Mouse (Mus musculus): Measurements from ENCODE around the gene Shmt1. TPM values are rescaled to one million over a fixed set of nuclear protein-coding genes. Genes with fewer than 3 reads are reported as not detected.
A peak's percentile ranks its signal among the peaks of the same experiment; 100 is the strongest.

Gene Shmt1
- polyA plus RNA-seq, 1 experiment = 27.4 TPM

GRCm38 (mm10) chr11:60823771-60824170, 12.3 kb upstream of the Shmt1 start:
- DNase-seq = no peak
- Histone ChIP-seq H3K4me3 (ENCODE audit: control insufficient read depth, insufficient read depth, low read length) (no peak overlapping the region), H3K27ac (ENCODE audit: control insufficient read depth, insufficient read depth, low read length) (no peak overlapping the region), H3K27me3 (ENCODE audit: control insufficient read depth, insufficient read depth, low read length) (no peaks in the 10 kb centered on the region), H3K36me3 (ENCODE audit: control insufficient read depth, insufficient read depth, low read length) (no peaks in the 10 kb centered on the region), H3K4me1 (replicated peaks; ENCODE audit: control insufficient read depth, insufficient read depth, low read length) (no peaks in the 10 kb centered on the region)
- TF ChIP-seq POLR2A (IDR thresholded peaks at IDR 0.05; ENCODE audit: control insufficient read depth, extremely low read depth, insufficient read depth, low read length, poor library complexity) (no peak), CTCF (IDR thresholded peaks at IDR 0.05; ENCODE audit: borderline replicate concordance, control insufficient read depth, extremely low read depth, insufficient read depth, low read length, poor library complexity) (no peak)
- 82% methylated on average over 2 of the region's 2 CpGs for WGBS

DNA sequence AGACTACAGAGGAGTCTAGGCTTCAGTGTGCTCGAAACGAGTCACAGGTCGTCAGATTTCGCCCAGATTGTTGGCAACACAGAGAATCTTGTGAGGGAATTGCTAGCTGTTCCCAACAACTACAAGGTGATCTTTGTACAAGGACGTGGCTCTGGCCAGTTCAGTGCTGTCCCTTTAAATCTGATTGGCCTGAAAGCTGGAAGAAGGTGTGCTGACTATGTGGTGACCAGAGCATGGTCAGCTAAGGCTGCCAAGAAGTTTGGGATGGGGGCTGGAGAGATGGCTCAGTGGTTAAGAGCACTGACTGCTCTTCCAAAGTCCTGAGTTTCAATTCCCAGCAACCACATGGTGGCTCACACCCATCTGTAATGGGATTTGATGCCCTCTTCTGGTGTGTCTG, 4.9 kb upstream of the Shmt1 start:
- Histone ChIP-seq H3K36me3 (ENCODE audit: control insufficient read depth, insufficient read depth, low read length) (no peaks in the 10 kb centered on the region), H3K4me3 (ENCODE audit: control insufficient read depth, insufficient read depth, low read length) (no peak overlapping the region), H3K4me1 (replicated peaks; ENCODE audit: control insufficient read depth, insufficient read depth, low read length) (no peaks in the 10 kb centered on the region), H3K27ac (ENCODE audit: control insufficient read depth, insufficient read depth, low read length) (no peak overlapping the region), H3K27me3 (ENCODE audit: control insufficient read depth, insufficient read depth, low read length) (no peaks in the 10 kb centered on the region)
- DNase-seq = no peak
- WGBS = 76% methylated on average over 5 of the region's 5 CpGs
- TF ChIP-seq POLR2A (IDR thresholded peaks at IDR 0.05; ENCODE audit: control insufficient read depth, extremely low read depth, insufficient read depth, low read length, poor library complexity) (no peak), CTCF (IDR thresholded peaks at IDR 0.05; ENCODE audit: borderline replicate concordance, control insufficient read depth, extremely low read depth, insufficient read depth, low read length, poor library complexity) (no peak)

DNA sequence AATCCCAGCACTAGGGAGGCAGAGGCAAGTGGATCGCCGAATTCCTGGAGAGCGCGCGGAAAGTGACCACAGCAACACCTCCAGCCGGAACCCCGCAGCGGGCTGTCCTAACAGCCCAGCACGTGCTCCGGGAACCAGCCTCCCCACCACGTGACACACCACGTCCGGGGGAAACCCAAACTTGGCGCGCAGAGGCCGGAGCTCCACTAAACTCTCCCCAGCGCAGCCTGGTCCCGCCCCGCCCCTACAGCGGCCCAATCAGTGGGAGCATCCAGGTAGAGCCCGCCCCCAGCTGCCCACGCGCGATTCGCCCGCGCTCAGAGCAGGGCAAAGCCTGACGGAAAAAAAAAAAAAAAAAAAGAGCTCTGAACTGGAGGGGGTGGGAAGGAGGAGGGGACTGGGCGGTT, 461 bp downstream of the Shmt1 start:
- Histone ChIP-seq H3K36me3 (ENCODE audit: control insufficient read depth, insufficient read depth, low read length) (no peaks in the 10 kb centered on the region), H3K27me3 (ENCODE audit: control insufficient read depth, insufficient read depth, low read length) (no peaks in the 10 kb centered on the region), H3K4me1 (replicated peaks; ENCODE audit: control insufficient read depth, insufficient read depth, low read length) (peaks cover 5% of the 10 kb centered on the region), H3K27ac (ENCODE audit: control insufficient read depth, insufficient read depth, low read length) (no peak overlapping the region), H3K4me3 (ENCODE audit: control insufficient read depth, insufficient read depth, low read length) (peak overlapping the region; percentile 49)
- TF ChIP-seq CTCF (IDR thresholded peaks at IDR 0.05; ENCODE audit: borderline replicate concordance, control insufficient read depth, extremely low read depth, insufficient read depth, low read length, poor library complexity) (0 out of 2 replicates have a peak, but pooled peaks have one; percentile 14), POLR2A (IDR thresholded peaks at IDR 0.05; ENCODE audit: control insufficient read depth, extremely low read depth, insufficient read depth, low read length, poor library complexity) (no peak)
- DNase-seq = peak; percentile 97
- under 1% methylated on average over 29 of the region's 29 CpGs for WGBS

- TF ChIP-seq POLR2A (IDR thresholded peaks at IDR 0.05; ENCODE audit: control insufficient read depth, extremely low read depth, insufficient read depth, low read length, poor library complexity) (no peak), CTCF (IDR thresholded peaks at IDR 0.05; ENCODE audit: borderline replicate concordance, control insufficient read depth, extremely low read depth, insufficient read depth, low read length, poor library complexity) (no peak)
- 9% methylated on average over 14 of the region's 14 CpGs for WGBS
- no peak for DNase-seq
- Histone ChIP-seq H3K4me3 (ENCODE audit: control insufficient read depth, insufficient read depth, low read length) (peak overlapping the region; percentile 49), H3K36me3 (ENCODE audit: control insufficient read depth, insufficient read depth, low read length) (no peaks in the 10 kb centered on the region), H3K27ac (ENCODE audit: control insufficient read depth, insufficient read depth, low read length) (no peak overlapping the region), H3K4me1 (replicated peaks; ENCODE audit: control insufficient read depth, insufficient read depth, low read length) (peaks cover 5% of the 10 kb centered on the region), H3K27me3 (ENCODE audit: control insufficient read depth, insufficient read depth, low read length) (no peaks in the 10 kb centered on the region)
Measured at GRCm38 (mm10) chr11:60810046-60810965, 1.2 kb downstream of the Shmt1 start.

DNA sequence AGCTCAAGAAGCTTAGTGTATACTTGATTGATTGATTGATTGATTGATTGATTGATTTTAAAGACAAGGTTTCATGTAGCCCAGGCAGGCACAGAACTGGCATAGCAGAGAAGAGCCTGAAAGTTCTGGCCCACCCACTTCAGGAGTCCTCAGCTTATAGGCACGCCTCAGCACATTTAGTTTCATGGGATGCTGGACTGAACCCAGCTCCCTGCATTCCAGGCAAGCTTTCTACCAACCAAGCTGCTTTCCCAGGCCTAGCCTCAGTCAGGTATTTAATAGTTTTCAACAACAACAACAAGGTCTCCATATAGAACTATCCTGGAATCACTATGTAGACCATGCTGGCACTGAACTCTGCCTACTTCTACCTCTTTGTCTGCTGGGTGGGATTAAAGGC, 2.0 kb downstream of the Shmt1 start:
- whole genome bisulfite sequencing = 70% methylated on average over 1 of the region's 1 CpGs
- TF ChIP-seq POLR2A (IDR thresholded peaks at IDR 0.05; ENCODE audit: control insufficient read depth, extremely low read depth, insufficient read depth, low read length, poor library complexity) (no peak), CTCF (IDR thresholded peaks at IDR 0.05; ENCODE audit: borderline replicate concordance, control insufficient read depth, extremely low read depth, insufficient read depth, low read length, poor library complexity) (no peak)
- no peak overlapping the region for H3K27ac ChIP-seq (ENCODE audit: control insufficient read depth, insufficient read depth, low read length)
- H3K27me3 ChIP-seq (ENCODE audit: control insufficient read depth, insufficient read depth, low read length) = no peaks in the 10 kb centered on the region
- H3K36me3 ChIP-seq (ENCODE audit: control insufficient read depth, insufficient read depth, low read length) = no peaks in the 10 kb centered on the region
- DNase-seq = no peak
- no peak overlapping the region for H3K4me3 ChIP-seq (ENCODE audit: control insufficient read depth, insufficient read depth, low read length)
- H3K4me1 ChIP-seq (replicated peaks; ENCODE audit: control insufficient read depth, insufficient read depth, low read length) = peaks cover 5% of the 10 kb centered on the region

GRCm38 (mm10) chr11:60808286-60809070, 3.0 kb downstream of the Shmt1 start:
- Histone ChIP-seq H3K4me1 (replicated peaks; ENCODE audit: control insufficient read depth, insufficient read depth, low read length) (peaks cover 5% of the 10 kb centered on the region), H3K27ac (ENCODE audit: control insufficient read depth, insufficient read depth, low read length) (no peak overlapping the region), H3K27me3 (ENCODE audit: control insufficient read depth, insufficient read depth, low read length) (no peaks in the 10 kb centered on the region), H3K4me3 (ENCODE audit: control insufficient read depth, insufficient read depth, low read length) (no peak overlapping the region), H3K36me3 (ENCODE audit: control insufficient read depth, insufficient read depth, low read length) (no peaks in the 10 kb centered on the region)
- WGBS = 83% methylated on average over 4 of the region's 4 CpGs
- no peak for DNase-seq
- no peak for TF ChIP-seq CTCF (IDR thresholded peaks at IDR 0.05; ENCODE audit: borderline replicate concordance, control insufficient read depth, extremely low read depth, insufficient read depth, low read length, poor library complexity)

Measured in thymus, adult 2 months (tissue).